Mouse (Mus musculus) liver, embryonic 11.5 days (tissue): ENCODE results near the gene Nubpl. TPM values are rescaled to one million over a fixed set of nuclear protein-coding genes. Genes with fewer than 3 reads are reported as not detected.
"Not testable (repeated sequence)": the region's sequence is repeated elsewhere in the genome, so short reads cannot be mapped to it uniquely, and the experiment has no call there.

Experiments
- ATAC-seq: fragments of 200-750 bp; cut with Nextera tagmentation; replicated peaks from 2 replicates; pipeline ENCODE4 v1.8.0; 2017; ENCODE audit warnings: moderate number of reproducible peaks, mild to moderate bottlenecking, moderate TSS enrichment, moderate library complexity; ENCODE audit not compliant: low FRiP score
- DNase-seq: peaks from one replicate; pipeline ENCODE4 v3.0.0-alpha.2; 2017; ENCODE audit warnings: low spot score
- H3K27ac ChIP-seq: fragments of 300-500 bp; sonication (generic); 2 replicates; pipeline ENCODE4 v1.5.1; 2014; ENCODE audit warnings: mild to moderate bottlenecking, low read depth, low read length, control low read depth
- H3K27me3 ChIP-seq: fragments of 300-500 bp; sonication (generic); replicated peaks from 2 replicates; pipeline ENCODE4 v1.6.1; 2014; ENCODE audit warnings: low read length, mixed read lengths; ENCODE audit not compliant: control insufficient read depth, insufficient read depth
- H3K36me3 ChIP-seq: fragments of 300-500 bp; sonication (generic); 2 replicates; pipeline ENCODE4 v1.6.1; 2014; ENCODE audit warnings: mild to moderate bottlenecking, low read length, moderate library complexity, mixed read lengths; ENCODE audit not compliant: control insufficient read depth, insufficient read depth
- H3K4me1 ChIP-seq: fragments of 300-500 bp; sonication (generic); replicated peaks from 2 replicates; pipeline ENCODE4 v1.6.1; 2014; ENCODE audit warnings: low read length, mixed read lengths; ENCODE audit not compliant: control insufficient read depth, insufficient read depth
- H3K4me2 ChIP-seq: fragments of 300-500 bp; sonication (generic); 2 replicates; pipeline ENCODE4 v1.6.1; 2014; ENCODE audit warnings: mild to moderate bottlenecking, control low read depth, moderate library complexity
- H3K4me3 ChIP-seq: fragments of 300-500 bp; sonication (generic); 2 replicates; pipeline ENCODE4 v1.5.1; 2014; ENCODE audit warnings: low read depth, low read length, control low read depth
- H3K9ac ChIP-seq: fragments of 300-500 bp; sonication (generic); 2 replicates; pipeline ENCODE4 v1.6.1; 2014; ENCODE audit warnings: low read depth, low read length, control low read depth
- H3K9me3 ChIP-seq: fragments of 300-500 bp; sonication (generic); 2 replicates; pipeline ENCODE4 v1.6.1; 2016; ENCODE audit warnings: low read length, inconsistent platforms, mixed read lengths; ENCODE audit not compliant: control insufficient read depth
- WGBS: fragments of 180-500 bp; shearing (Covaris S2); extraction: QIAGEN DNeasy Blood & Tissue Kit; methylation state at CpG from one replicate; pipeline ENCODE4 v1.1.7; 2014; 5-methylcytosine and 5-hydroxymethylcytosine counted together
- polyA plus RNA-seq: library from polyadenylated mRNA; unstranded; fragments of >200 nt; fragmentation: Nextera tagmentation; extraction: Ambion mirVana; gene quantifications from 2 replicates; pipeline ENCODE4 v1.2.1, GENCODE M21; 2014

Gene Nubpl
- 12.4 and 13.3 TPM in 2 replicates for polyA plus RNA-seq

- Histone ChIP-seq H3K27me3 (no peaks in the 10 kb centered on the region), H3K9ac (peak within 1 kb of the TSS; percentile 76), H3K4me3 (peak within 1 kb of the TSS; percentile 73), H3K4me2 (peak within 1 kb of the TSS; percentile 64), H3K4me1 (no peaks in the 10 kb centered on the region), H3K36me3 (no peaks in the 10 kb centered on the region), H3K27ac (no peak within 1 kb of the TSS), H3K9me3 (no peaks in the 10 kb centered on the region)
- DNase-seq (peak; percentile 95), ATAC-seq (peak; percentile 95)
- under 1% methylated on average over 32 of the region's 32 CpGs for WGBS
Observed at GRCm38 (mm10) chr12:52097650-52098070, at the start of gene Nubpl. Nubpl (plus strand) TSS chr12:52097737.

GRCm38 (mm10) chr12:52049324-52049723, 48.2 kb upstream of the Nubpl start:
- Histone ChIP-seq H3K9me3 (no peaks in the 10 kb centered on the region), H3K4me2 (no peak overlapping the region), H3K27me3 (no peaks in the 10 kb centered on the region), H3K4me3 (no peak overlapping the region), H3K36me3 (no peaks in the 10 kb centered on the region), H3K27ac (no peak overlapping the region), H3K9ac (no peak overlapping the region), H3K4me1 (no peaks in the 10 kb centered on the region)
- no peak for ATAC-seq
- WGBS, result 34% methylated on average over 2 of the region's 2 CpGs
- DNase-seq, result no peak

DNA sequence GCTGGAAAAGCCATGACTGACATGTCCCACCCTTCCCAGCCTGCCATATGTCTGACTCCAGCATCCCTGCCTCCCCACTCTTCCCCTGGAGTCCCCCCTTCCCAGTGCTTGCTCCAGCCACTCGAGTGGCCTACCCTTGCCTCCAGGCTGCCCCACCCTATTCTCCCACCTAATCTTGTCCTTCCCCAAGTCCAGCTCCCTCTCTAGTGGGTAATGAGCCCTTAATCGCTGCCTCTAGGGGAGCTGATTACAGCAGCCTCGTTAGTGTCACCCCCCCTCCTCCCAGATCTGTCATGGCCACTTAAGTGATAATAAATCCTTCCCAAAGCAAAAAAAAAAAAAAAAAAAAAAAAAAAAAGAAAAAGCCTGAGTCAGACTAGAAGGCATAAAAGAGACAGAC, 18.2 kb upstream of the Nubpl start:
- not testable (repeated sequence) for H3K9ac ChIP-seq, H3K36me3 ChIP-seq, H3K27ac ChIP-seq, H3K4me1 ChIP-seq, DNase-seq, H3K27me3 ChIP-seq, H3K9me3 ChIP-seq, H3K4me3 ChIP-seq, H3K4me2 ChIP-seq
- WGBS, result no CpG with 5 or more reads among the region's 3 CpGs
- ATAC-seq, result 0 out of 2 replicates have a peak, but pooled peaks have one; percentile 41

GRCm38 (mm10) chr12:52097049-52097649, 388 bp upstream of the Nubpl start:
- Histone ChIP-seq H3K9ac (no peak overlapping the region), H3K9me3 (no peaks in the 10 kb centered on the region), H3K4me1 (no peaks in the 10 kb centered on the region), H3K4me3 (peak overlapping the region; percentile 73), H3K27me3 (no peaks in the 10 kb centered on the region), H3K4me2 (peak overlapping the region; percentile 34; the same call in 1 of the 2 replicates), H3K27ac (no peak overlapping the region), H3K36me3 (no peaks in the 10 kb centered on the region)
- DNase-seq (no peak), ATAC-seq (peak; percentile 55)
- WGBS, result 70% methylated on average over 13 of the region's 13 CpGs

DNA sequence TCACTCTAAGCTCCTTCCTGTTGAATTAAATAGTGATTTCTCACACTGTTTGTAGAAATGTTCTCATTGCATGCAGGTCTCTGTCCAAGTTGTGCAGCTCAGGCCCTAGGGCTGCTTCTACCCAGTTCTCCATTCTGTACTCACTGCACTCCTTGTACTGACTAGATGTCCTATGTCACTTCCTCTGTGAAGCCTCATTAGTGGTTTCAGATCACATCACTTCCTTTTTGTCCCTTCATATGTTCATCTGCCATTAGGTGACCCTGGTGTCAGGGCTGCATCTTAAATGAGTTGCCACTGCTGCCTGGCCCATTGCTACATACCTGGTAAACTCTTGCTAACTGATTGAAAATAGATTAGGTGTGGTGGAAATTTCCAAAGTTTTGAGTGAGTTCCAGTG, 22.7 kb downstream of the Nubpl start:
- Histone ChIP-seq H3K4me1 (no peaks in the 10 kb centered on the region), H3K4me3 (no peak overlapping the region), H3K27me3 (no peaks in the 10 kb centered on the region), H3K4me2 (no peak overlapping the region), H3K9ac (no peak overlapping the region), H3K36me3 (no peaks in the 10 kb centered on the region), H3K27ac (no peak overlapping the region), H3K9me3 (no peaks in the 10 kb centered on the region)
- DNase-seq (no peak), ATAC-seq (no peak)

DNA sequence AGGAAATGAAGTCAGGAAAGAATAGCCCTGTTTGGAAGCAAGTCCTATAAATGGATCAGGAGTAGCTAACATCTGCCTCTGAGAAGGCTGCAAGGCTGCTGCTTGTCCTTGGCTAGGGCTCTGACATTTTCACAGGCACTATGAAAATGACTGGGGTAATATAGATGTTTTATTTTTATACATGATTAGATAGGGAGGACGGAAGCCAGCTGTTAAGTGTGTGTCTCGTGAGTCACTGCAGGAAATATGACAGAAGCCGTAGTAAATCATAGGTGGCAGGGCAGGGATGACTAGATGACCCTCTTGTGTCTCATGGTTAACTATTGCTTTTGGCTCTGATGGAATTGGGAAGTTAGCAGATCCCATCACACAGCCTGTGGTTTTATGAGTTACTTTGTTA, 28.9 kb downstream of the Nubpl start:
- H3K36me3 ChIP-seq, result no peaks in the 10 kb centered on the region
- no peak for DNase-seq
- H3K4me3 ChIP-seq, result no peak overlapping the region
- ATAC-seq, result no peak
- no peak overlapping the region for H3K4me2 ChIP-seq
- WGBS, result 58% methylated on average over 3 of the region's 3 CpGs
- H3K27me3 ChIP-seq, result no peaks in the 10 kb centered on the region
- H3K4me1 ChIP-seq, result no peaks in the 10 kb centered on the region
- no peak overlapping the region for H3K27ac ChIP-seq
- no peaks in the 10 kb centered on the region for H3K9me3 ChIP-seq
- no peak overlapping the region for H3K9ac ChIP-seq

DNA sequence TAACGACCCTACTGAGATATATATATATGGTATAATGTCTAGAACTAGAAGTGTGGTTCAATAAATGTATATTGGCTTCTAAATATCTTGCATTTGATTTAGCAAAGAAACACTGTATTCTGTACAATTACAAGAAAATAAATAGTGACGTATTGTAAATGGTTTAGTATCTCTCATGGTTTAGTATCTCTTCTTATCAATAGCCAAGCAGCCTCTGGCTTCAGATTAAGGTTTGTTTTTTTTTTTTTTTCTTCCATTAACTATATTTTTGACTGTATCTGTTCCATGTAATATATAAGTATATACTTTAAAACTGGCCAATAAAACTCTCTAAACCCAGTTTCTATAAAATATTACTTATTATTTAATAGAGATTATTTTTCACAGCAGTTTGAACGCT, 31.5 kb downstream of the Nubpl start:
- H3K4me1 ChIP-seq, result no peaks in the 10 kb centered on the region
- no peaks in the 10 kb centered on the region for H3K36me3 ChIP-seq
- no peak overlapping the region for H3K9ac ChIP-seq
- no peak overlapping the region for H3K4me3 ChIP-seq
- no peak overlapping the region for H3K27ac ChIP-seq
- ATAC-seq (no peak), DNase-seq (no peak)
- no peaks in the 10 kb centered on the region for H3K9me3 ChIP-seq
- WGBS, result 76% methylated on average over 3 of the region's 3 CpGs
- no peaks in the 10 kb centered on the region for H3K27me3 ChIP-seq
- H3K4me2 ChIP-seq, result no peak overlapping the region

DNA sequence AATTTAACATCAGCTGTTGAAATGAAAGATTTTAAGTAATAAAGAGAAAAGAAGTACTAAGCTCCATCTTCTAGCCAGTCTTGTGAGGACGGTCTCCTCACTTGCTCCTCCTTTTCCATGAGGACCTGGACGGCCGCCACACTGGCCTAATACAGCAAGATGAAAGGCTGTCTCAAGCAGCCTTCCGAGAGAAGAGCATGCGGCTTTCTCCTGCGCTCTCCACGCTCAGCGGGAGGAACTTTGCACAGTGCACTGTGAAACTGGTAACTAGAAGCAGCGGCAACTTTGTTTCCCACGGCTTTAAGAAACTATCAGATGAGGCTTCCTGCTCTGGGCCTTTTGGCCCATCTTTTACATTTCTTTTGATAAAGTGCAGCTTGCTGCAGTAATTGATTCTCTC, 34.7 kb downstream of the Nubpl start:
- no peak overlapping the region for H3K27ac ChIP-seq
- no peak overlapping the region for H3K9ac ChIP-seq
- no peaks in the 10 kb centered on the region for H3K27me3 ChIP-seq
- ATAC-seq (no peak), DNase-seq (no peak)
- H3K9me3 ChIP-seq, result no peaks in the 10 kb centered on the region
- H3K4me1 ChIP-seq, result no peaks in the 10 kb centered on the region
- whole genome bisulfite sequencing, result 37% methylated on average over 10 of the region's 10 CpGs
- H3K4me3 ChIP-seq, result no peak overlapping the region
- no peaks in the 10 kb centered on the region for H3K36me3 ChIP-seq
- H3K4me2 ChIP-seq, result no peak overlapping the region

- H3K4me3 ChIP-seq, result no peak overlapping the region
- no peaks in the 10 kb centered on the region for H3K4me1 ChIP-seq
- H3K27ac ChIP-seq, result no peak overlapping the region
- 90% methylated on average over 4 of the region's 4 CpGs for WGBS
- H3K4me2 ChIP-seq, result no peak overlapping the region
- ATAC-seq, result no peak
- no peak for DNase-seq
- no peaks in the 10 kb centered on the region for H3K27me3 ChIP-seq
- no peak overlapping the region for H3K9ac ChIP-seq
- no peaks in the 10 kb centered on the region for H3K9me3 ChIP-seq
- no peaks in the 10 kb centered on the region for H3K36me3 ChIP-seq
Observed at GRCm38 (mm10) chr12:52138296-52138695, 40.8 kb downstream of the Nubpl start.
